Mouse (Mus musculus) heart, adult 18-20 months (tissue): ENCODE measurements around the gene Pih1d1. TPM values are rescaled to one million over a fixed set of nuclear protein-coding genes. Genes with fewer than 3 reads are reported as not detected.
"Not testable (repeated sequence)": the region's sequence is repeated elsewhere in the genome, so short reads cannot be mapped to it uniquely, and the experiment has no call there.

ENCODE experiments used
- DNase-seq, 2 experiments: peaks; one replicate each; pipeline ENCODE4 v3.0.0; 2021 to 2022; ENCODE audit warnings: mixed read lengths in 1 of 2
- total RNA-seq, 2 experiments: library from RNA; stranded (reverse); gene quantifications; 2 replicates each; pipeline ENCODE4 v1.2.3; 2021

Gene Pih1d1
- total RNA-seq, 2 experiments from 2014 or later = 35.5 to 42.7 TPM

DNA sequence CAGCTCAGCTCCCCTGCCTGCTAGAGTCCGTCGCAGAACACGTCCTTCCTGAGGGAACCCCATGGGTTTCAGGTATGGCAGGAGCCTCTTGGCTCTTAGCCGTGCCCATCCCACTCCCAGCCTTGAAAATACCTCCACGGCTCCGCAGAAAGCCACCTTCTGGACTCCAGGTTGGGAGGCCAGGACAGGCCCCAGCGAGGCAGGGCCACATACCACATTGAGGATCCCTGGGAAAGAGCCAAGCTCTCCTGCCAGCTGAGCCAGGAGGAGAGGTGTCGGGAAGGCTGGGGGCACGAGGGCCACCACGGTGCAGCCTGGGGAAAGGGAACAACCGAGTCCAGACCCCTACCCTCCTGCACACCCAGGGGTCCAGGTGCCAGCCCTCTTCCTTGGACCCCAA is 6.8 kb upstream of the Pih1d1 start:
- DNase-seq = no peak

DNA sequence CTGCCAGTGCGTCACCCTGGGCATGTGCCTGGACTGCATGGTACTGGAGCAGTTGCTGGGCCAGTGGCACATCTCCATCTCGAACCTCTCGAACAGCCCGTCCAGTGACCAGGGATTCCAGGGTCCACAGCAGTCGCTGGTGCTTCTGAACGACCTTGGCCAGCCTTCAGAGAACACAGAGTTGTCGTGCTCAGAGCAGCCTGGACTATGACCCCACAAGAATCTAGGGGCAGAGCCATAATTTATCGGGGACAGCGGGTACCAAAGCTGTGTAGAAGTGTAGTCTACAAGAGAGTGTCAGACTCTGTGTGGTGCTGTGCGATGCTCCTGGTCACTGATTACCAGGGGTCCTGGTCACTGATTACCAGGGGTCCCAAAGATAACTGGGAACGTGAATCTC is 6.2 kb upstream of the Pih1d1 start:
- DNase-seq = no peak

DNA sequence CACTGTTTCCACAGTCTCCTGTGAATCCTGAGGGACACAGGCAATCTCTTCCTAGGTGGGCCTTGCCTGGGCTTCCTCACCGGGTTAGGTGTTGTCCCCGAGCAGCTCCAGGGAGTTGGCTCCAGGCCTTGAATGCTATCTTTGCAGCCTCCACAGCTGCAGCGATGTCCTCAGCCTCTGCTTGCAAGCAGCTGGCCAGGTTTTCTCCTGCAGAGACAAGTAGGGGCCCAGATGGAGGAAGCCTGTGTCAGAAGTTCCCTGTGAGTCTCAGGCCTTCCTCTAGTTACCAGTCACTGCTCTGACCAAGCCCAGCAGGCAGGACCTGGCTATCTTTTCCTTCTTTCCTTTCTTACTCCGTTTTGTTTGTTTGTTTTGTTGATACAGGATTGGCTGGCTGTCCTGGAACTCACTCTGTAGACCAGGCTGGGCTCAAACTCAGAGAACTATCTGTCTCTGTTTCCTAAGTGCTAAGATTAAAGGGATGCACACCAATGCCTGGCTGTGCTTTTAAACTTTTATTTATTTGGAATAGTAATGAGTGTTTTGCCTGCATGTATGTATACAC is 5.5 kb upstream of the Pih1d1 start:
- peak; percentile 53 to 74 for DNase-seq

DNA sequence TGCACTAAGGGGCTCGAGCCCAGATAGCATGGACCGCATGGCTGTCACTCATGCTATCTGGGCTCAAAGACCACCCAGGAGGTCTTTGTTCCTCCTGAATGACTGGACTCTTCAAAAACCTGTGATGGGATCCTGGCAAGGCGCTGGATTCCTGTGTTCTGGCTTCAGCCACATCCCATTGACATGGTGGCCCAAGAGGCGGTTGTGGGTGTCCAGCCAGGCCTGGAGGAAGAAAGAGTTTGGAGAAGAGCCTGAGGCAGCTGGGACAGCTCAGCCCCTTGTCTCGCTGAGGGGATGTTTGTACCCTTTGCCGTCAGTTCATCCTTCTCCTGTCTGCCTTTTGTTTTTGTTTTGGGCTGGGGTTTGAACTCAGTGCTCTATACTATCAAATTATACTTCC is 4.6 kb upstream of the Pih1d1 start:
- DNase-seq = peak; percentile 69 to 78

DNA sequence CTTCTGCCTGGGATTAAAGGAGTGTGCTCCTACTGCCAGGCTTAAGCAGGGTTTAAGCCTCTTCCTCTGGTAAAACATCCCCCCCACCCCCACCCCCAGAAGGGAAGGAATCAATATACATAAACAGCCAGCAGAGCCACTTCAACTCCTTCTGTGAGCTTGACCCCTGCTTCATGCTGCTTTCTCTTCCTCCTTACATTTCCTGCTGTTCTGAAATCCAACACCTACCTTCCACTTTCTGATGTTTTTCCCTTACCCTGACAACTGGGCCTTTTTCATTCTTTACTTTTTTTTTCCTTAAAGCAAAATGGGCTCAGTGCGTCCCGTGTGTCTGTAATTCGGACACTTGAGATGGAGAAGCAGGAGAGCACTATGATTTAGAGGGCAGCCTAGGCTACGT is 3.8 kb upstream of the Pih1d1 start:
- no peak for DNase-seq

DNA sequence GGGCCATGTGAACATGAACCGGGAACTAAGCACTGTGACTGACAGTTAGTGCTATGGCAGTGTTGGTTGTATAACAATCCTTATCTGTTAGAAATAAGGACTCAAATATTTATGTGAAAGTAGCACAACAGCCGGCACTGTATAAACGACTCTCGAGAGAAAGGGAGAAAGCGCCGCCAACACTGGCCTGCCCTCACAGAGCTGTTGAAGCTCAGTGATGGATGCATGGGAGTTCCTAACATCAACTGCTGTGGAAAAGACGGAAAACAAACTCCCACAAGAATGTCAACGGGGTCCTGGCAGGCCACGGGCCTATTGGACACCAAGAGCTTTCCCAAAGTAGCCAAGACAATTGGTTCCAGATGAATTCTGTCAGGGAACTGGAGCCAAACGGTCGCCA is 2.8 kb upstream of the Pih1d1 start:
- peak; percentile 63 to 76 for DNase-seq

DNA sequence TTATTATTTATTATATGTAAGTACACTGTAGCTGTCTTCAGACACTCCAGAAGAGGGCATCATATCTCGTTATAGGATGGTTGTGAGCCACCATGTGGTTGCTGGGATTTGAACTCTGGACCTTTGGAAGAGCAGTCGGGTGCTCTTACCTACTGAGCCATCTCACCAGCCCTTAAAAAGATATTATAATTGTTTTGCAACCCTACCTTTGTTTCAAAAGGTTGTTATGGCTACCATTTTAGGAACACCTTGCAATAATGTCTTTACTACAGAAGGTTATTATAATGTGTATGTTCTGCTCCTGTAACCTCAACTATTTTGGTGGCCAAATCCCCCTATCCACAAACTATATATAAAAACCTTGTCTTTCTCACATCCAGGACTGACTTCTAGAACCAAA is 1.1 kb upstream of the Pih1d1 start:
- DNase-seq = not testable (repeated sequence)

DNA sequence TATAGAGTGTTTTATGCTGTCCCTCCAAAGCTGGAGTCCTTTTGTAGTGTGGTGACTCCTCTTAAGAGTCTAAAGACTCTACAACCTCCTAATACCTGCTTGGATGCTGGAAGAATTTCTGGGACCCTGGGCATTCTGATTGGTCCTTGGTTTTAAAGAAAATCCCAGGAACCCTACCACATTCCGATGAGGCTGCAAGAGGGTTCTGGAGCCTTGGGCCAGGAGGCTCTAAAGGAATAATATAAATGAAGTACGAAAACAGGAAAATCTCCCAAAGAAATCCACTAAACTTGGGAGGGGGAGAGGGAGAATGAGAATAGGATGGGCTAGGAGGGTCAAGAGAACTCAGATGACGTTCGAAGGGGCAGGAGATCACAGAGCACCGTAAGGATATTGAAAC is 517 bp upstream of the Pih1d1 start:
- no peak for DNase-seq

DNA sequence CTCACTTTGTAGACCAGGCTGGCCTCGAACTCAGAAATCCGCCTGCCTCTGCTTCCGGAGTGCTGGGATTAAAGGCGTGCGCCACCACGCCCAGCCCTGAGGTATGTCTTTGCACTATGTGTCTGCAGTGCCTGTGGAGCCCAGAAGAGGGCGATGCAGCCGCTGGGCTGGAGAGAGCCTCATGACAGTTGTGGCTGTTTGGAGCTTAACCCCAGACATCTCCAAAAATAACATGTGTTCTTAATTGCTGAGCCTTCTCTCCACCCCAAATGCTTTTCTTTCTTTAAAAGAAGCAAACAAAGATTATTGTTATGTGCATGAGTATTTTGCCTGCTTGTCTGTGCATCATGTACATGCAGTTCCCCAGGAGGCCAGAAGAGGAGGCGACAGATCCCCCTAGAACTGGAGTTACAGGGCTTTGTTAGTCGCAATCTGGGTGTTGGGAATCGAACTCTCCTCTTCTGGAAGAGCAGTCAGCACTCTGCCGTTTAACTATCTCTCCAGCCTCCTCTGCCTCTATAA is 951 bp downstream of the Pih1d1 start:
- DNase-seq = peak in 1 of 2 experiments; percentile 47

DNA sequence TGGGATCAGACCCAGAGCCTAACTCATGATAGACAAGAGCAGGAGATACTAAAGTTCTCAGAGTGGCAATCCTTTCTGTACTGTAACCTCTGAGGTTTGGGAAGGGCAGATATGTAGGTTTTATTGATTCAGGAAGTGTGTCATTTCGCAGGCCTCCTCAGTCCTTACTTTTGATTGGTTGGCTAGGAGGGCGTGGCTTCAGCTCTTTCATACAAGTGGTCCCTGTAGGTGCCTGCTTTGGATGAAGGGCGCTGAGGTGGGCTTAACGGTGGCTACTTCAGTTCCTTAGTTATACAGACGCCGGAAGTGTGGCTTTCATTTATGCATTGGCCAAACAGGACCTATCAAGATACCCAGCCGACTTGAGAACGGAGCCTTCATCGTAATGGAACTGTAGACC is 1.5 kb downstream of the Pih1d1 start:
- DNase-seq = no peak

DNA sequence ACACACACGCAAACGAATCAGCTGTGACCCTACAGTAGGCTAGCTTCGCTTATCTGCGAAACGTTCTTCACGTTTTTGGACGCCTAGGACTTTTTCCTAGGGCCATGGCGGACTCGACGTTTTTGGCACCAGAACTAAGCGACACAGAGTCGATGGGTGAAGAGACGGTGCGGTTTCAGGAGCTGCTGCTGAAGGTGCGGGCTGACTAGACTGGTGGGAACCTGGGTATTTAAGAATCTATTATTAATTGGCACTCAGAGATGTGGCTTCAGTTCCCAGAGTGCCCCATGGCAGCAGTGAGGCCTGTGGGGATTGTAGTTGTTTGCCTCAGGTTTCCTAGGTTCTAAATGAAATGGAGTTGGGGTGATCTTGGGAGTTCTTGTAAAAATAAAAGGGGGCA is 2.1 kb downstream of the Pih1d1 start:
- no peak for DNase-seq

DNA sequence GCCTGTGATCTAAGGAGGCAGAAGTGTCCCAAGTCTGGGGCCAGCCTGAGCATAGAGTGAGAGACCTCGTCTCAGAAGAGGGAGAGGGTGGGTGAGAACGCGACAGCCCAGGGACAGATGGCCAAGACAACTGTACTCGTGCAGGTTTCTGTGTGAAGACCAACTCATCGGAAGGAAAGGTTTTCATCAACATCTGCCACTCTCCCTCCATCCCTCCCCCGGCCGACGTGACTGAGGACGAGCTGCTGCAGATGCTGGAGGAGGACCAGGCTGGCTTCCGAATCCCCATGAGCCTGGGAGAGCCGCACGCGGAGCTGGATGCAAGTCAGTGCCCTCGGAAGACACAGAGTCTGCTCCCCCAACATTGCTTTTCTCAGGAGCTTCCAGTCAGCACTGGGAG is 3.4 kb downstream of the Pih1d1 start:
- DNase-seq = no peak

DNA sequence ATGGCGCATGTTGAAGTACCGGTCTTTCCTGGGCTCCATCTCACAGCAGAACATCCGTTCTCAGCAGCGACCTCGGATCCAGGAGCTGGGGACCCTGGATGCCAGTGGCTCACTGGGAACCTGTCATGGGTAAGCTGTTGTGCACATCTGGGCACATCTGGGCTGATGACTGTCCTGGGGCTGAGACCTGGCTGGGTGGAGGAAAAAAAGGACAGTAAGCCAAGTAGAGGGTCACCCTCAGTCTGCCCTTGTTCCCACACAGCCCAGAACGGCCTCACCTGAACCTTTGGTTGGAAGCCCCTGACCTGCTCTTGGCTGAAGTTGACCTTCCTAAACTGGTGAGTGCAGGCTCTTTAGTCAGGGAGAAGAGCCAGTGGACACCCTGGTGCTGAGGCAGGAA is 4.9 kb downstream of the Pih1d1 start:
- DNase-seq = no peak

DNA sequence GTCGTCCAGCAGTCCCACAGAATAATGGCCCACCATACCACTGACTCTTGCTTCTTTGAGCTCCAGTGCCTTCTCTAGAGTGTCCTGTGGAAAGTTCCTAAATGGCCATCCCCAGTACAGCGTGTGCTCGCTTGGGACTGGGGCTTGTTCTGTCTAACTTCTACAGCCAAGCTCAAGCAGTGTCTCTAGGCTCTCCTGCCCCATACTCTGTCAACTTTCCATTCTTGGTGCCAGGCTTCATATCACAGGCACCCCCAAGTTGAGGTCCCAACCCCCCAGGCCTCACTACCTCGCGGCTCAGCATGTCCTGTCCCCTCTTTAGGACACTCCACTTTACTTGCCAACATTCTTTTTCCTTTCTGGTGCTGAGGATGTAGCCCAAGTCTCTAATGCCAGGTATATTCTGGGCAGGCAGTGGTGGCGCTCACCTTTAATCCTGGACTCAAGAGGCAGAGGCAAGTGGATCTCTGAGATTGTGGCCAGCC is 6.3 kb downstream of the Pih1d1 start:
- no peak for DNase-seq

DNA sequence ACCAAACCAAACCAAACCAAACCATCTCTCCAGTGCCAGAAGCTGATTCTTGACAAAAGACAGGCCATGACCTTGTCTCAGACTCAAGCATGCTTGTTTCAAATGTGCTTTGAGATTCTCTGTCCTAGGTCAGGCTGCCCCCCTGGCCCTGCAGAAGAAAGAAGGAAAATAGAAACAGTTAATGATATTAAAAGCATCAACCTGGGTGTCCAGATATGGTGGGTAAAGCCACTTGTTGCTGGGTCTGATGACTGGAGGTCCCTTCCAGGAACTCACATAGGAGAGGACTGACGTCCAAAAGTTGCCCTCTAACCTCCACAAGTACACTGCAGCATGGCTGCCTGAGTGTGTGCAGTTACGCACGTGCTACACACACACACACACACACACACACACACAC is 6.8 kb downstream of the Pih1d1 start:
- DNase-seq = no peak

DNA sequence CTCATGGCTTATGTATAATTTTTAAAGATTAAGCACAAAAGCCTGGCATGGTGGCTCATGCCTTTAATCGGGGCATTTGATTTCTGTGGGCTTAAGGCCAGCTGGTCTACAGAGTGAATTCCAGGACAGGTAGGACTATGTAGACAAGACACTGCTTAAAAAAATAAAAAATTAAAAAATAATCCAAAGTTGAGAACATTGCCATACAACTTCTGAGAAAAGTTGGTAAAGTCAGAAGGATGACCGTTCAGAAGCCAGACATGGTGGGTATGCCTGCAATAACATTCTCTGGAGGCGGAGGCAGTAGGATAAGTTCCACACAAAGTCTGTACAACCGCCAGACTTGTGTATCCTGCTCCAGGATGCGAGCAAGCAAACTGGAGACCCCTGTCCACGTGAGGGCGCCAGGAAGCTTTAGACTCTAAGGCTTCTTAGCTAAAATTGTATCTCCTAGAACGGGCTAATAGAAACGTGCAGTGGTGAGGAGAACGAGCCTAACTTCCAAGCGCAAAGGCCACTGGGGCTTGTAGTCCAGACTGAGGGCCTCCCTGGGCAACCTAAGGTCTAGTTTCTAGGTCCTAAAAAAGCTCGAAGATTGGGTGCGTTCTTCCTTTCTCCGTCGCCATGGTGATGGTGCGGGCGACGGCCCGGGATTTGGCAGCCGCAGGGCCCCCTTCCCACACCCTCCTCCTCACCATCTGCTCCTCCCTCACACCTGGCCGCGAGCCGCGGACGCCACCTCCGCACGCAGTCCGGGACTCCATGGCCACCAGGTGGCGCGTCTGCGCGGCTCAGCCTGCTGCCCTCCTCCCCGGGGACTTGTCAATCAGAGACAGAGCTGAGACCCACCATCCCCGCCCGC is 7.7 kb downstream of the Pih1d1 start:
- peak; percentile 89 to 95 for DNase-seq

DNA sequence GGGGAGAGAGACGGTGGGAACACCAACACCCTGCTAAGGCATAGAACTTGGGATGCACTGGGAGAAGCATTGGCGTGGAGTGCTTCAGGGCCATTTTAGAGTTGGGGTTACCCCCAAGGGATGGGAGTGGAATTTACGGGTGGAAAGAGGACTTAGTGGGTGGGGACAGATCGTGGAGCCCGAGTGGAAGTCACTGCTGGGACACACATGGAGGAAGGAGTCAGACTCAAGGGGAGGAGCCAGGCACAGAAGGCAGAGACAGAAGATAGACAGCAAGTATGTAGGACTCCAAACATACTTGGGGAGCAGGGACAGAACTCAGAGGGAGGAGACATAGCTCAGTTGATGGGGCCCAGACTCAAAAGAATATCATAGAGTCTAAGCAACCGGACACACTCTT is 8.4 kb downstream of the Pih1d1 start:
- DNase-seq = no peak

DNA sequence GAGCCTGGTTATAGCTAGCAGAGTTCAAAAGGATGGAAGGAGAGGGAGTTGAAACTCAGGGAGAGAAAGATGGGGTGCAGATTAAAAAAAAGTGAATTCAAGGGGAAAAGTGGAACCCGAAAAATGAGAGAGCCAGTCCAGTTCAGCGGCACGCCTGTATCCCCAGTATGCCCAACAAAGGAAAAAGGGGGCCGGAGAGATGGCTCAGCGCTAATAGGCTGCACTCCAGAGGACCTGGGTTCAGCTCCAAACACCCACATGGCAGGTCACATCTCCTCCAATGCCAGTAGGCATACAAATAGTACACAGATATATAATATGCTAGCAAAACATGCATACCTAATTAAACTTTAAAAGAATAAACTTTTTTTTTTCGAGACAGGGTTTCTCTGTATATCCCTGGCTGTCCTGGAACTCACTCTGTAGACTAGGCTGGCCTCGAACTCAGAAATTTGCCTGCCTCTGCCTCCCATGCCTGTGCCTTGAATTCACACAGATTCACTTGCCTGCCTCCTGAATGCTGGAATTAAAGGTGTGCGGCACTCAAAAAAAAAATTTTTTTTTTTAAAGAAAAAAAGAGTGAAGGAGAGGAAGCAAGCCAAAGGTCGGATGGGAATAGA is 9.0 kb downstream of the Pih1d1 start:
- DNase-seq = no peak

DNA sequence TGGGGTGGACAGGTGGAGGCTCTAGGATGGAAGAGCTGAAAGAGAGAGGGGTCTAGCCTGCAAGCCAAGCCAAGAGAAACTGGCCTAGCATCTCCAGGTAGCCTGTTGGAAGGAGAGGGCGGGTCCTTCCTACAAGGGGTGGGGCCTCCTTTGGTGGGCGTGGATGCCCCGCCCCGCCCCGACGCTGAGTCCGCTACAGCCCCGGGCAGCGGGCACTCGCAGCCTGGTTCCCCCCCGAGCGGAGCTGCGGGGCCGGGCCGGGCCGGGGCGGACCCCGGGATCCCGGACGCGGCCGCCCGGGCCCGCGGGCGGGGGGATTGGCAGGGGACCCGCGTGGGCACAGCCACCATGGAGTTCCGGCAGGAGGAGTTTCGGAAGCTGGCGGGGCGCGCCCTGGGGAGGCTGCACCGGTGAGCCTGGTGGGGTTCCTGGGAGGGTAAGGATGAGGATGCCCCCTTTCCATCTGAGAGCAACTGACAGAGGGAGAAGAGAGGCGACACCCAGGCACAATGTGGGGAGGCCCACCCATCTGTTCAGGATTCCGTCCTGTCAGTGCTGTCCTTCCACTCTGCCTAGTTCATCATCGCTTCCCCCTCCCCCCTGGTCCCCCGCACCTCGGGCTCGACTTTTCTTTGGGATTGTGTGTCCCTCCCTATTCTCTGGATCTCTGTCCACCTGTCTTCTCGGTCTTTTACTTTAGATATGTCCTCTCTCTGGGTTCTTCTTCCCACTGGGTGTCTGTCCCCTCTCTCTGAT is 9.8 kb downstream of the Pih1d1 start, which contains the start of gene Slc17a7:
TSS of gene Slc17a7 (plus strand) at position 215 of the 756 bp plus-strand sequence.
- DNase-seq = no peak

DNA sequence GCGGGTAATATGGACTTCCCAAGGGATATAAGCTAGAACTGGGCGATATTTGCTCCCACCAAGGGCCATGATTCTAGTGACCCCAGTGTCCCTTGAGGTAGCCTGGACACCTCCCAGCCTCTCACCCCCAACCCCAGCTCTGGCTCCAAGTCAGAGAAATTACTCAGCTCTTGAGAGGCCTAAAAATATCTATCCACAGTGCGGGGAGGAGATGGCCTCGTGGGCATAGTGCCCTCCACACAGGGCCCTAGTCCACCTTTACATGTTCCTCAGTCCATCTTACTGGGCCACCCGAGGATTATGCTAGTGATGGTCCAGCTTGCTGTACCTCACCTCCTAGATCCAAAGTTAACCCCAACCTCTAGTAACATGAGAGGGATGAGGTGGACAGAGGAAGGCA is 10.7 kb downstream of the Pih1d1 start:
- peak in 1 of 2 experiments; percentile 38 for DNase-seq

DNA sequence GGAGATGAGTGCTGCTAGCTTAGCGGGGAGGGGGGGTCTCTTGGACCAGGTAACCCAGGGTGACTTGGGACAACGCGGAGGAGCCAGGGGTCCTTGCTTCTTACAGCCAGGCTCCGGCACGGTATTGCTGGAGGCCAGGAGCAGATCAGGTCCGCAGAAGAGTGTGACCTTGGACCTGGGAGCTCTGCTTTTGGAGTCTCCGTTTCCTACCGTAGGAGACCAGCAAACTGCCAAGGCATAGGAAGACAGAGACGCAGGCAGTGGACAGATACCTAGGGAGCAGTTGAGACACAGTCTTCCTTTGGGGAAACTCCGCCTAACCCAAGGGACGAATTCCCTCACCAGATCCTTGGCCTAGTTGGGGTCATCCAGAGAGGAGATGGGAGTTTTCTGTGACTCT is 11.6 kb downstream of the Pih1d1 start:
- no peak for DNase-seq

DNA sequence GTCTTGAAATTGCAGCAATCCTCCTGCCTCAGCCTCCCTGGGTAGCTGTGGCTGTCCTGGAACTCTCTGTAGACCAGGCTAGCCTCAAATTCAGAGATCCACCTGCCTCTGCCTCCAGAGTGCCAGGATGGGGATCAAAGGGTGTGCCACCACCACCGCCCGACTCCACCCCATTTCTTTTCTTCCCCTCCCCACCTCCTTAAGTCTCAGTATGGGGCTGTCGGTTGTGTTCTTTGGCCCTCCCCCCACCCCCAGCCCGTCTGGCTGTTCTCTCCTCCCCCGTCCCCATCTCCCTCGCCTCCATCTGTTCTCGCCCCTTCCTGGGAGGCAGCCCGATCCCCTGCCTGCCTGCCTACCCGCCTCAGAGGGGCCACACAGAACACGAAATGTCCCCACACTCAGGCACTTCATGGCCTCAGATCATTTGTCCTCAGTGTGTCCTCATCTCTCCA is 12.9 kb downstream of the Pih1d1 start:
- no peak for DNase-seq
